Mouse (Mus musculus) forebrain, embryonic 13.5 days (tissue): ENCODE results near the gene Hlcs. TPM values are rescaled to one million over a fixed set of nuclear protein-coding genes. Genes with fewer than 3 reads are reported as not detected.

Experiments used
- ATAC-seq: fragments of 200-750 bp; cut with Nextera tagmentation; 2 replicates; pipeline ENCODE4 v1.8.0; 2017
- H3K27ac ChIP-seq: fragments of 300-500 bp; sonication (generic); 2 replicates; pipeline ENCODE4 v1.5.1; 2015; ENCODE audit warnings: inconsistent platforms, mild to moderate bottlenecking, moderate library complexity
- H3K27me3 ChIP-seq: fragments of 300-500 bp; sonication (generic); 2 replicates; pipeline ENCODE4 v1.6.1; 2015; ENCODE audit warnings: mild to moderate bottlenecking, inconsistent platforms
- H3K36me3 ChIP-seq: fragments of 300-500 bp; sonication (generic); 2 replicates; pipeline ENCODE4 v1.6.1; 2015; ENCODE audit warnings: mild to moderate bottlenecking, inconsistent platforms; ENCODE audit not compliant: poor library complexity, severe bottlenecking
- H3K4me1 ChIP-seq: fragments of 300-500 bp; sonication (generic); 2 replicates; pipeline ENCODE4 v1.6.1; 2015; ENCODE audit warnings: inconsistent platforms
- H3K4me2 ChIP-seq: fragments of 300-500 bp; sonication (generic); 2 replicates; pipeline ENCODE4 v1.6.1; 2015; ENCODE audit warnings: inconsistent platforms, mild to moderate bottlenecking, moderate library complexity
- H3K4me3 ChIP-seq: fragments of 300-500 bp; sonication (generic); 2 replicates; pipeline ENCODE4 v1.5.1; 2015; ENCODE audit warnings: mild to moderate bottlenecking, inconsistent platforms
- H3K9ac ChIP-seq: fragments of 300-500 bp; sonication (generic); 2 replicates; pipeline ENCODE4 v1.6.1; 2015; ENCODE audit warnings: mild to moderate bottlenecking, inconsistent platforms
- H3K9me3 ChIP-seq: fragments of 300-500 bp; sonication (generic); replicated peaks from 2 replicates; pipeline ENCODE4 v1.6.1; 2016; ENCODE audit warnings: inconsistent platforms
- WGBS: fragments of 180-500 bp; shearing (Covaris S2); methylation state at CpG from one replicate; pipeline ENCODE4 v1.1.7; 2015; 5-methylcytosine and 5-hydroxymethylcytosine counted together
- polyA plus RNA-seq: library from polyadenylated mRNA; unstranded; fragments of >200 nt; fragmentation: Nextera tagmentation; extraction: Ambion mirVana; gene quantifications from 2 replicates; pipeline ENCODE4 v1.2.1, GENCODE M21; 2015

The Hlcs gene
- polyA plus RNA-seq, 1 experiment from 2014 or later = 9.0 TPM

GRCm38 (mm10) chr16:94269635-94270034 lies 43.7 kb downstream of the Hlcs start:
- peak; percentile 76 for ATAC-seq
- peak overlapping the region; percentile 44; the same call in 1 of the 2 replicates for H3K9ac ChIP-seq
- H3K4me3 ChIP-seq = no peak overlapping the region
- H3K4me1 ChIP-seq = 0 out of 2 replicates have a peak, but pooled peaks cover 3% of the 10 kb centered on the region
- H3K36me3 ChIP-seq = peaks cover 15% of the 10 kb centered on the region; the same call in 1 of the 2 replicates
- WGBS = 4% methylated on average over 9 of the region's 9 CpGs
- no peaks in the 10 kb centered on the region for H3K9me3 ChIP-seq
- H3K4me2 ChIP-seq = peak overlapping the region; percentile 36
- H3K27me3 ChIP-seq = no peaks in the 10 kb centered on the region
- no peak overlapping the region for H3K27ac ChIP-seq

DNA sequence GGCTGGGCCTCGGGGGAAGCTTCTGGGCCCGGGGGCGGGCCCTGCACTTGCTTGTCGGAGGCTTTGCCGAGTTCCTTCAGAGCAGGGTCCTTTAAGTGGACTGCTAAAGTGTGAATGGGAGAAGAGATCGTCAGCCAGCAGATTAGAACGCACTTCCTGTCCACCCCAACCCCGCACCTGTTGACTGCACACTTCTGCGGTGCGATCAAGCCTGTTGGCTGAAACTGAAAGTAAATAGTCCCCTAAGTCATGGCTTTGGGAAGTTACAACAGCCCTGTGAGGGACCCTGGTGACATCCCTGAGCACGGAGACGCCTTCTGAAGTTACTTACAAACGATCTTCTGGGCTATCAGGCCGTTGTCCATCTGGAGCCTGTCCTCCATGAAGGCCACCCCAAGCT lies 45.2 kb downstream of the Hlcs start:
- no peak for ATAC-seq
- Histone ChIP-seq H3K36me3 (peaks cover 11% of the 10 kb centered on the region; the same call in 1 of the 2 replicates), H3K4me1 (0 out of 2 replicates have a peak, but pooled peaks cover 3% of the 10 kb centered on the region), H3K27me3 (no peaks in the 10 kb centered on the region), H3K9me3 (no peaks in the 10 kb centered on the region), H3K27ac (no peak overlapping the region), H3K4me2 (no peak overlapping the region), H3K9ac (no peak overlapping the region), H3K4me3 (no peak overlapping the region)
- 91% methylated on average over 14 of the region's 14 CpGs for WGBS

- H3K36me3 ChIP-seq = peaks cover 11% of the 10 kb centered on the region; the same call in 1 of the 2 replicates
- H3K4me1 ChIP-seq = no peaks in the 10 kb centered on the region
- no peak overlapping the region for H3K27ac ChIP-seq
- H3K9me3 ChIP-seq = no peaks in the 10 kb centered on the region
- H3K4me3 ChIP-seq = no peak overlapping the region
- ATAC-seq = no peak
- no peak overlapping the region for H3K4me2 ChIP-seq
- H3K9ac ChIP-seq = no peak overlapping the region
- 87% methylated on average over 6 of the region's 6 CpGs for WGBS
- no peaks in the 10 kb centered on the region for H3K27me3 ChIP-seq
Observed at GRCm38 (mm10) chr16:94264611-94265010, 48.8 kb downstream of the Hlcs start.

DNA sequence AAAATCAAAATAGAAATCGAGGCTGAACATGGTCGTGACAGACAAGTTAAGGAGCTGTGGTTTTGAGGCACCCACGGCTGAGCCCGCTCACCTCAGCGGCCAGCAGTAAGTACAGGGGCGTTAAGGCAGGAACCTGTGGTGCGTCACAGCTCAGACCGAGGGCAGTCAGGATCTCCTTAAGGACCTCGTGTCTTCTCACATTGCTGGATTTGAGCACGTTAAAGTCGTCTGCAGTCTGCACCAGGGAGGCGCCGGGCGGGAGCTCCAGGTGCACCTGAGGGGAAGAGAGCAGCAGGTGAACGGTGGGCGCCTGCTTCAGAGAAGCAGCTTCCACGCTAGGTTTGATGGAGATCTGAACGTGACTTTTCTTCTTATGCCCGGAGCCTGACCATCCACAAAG lies 50.9 kb downstream of the Hlcs start:
- Histone ChIP-seq H3K4me1 (no peaks in the 10 kb centered on the region), H3K36me3 (peaks cover 9% of the 10 kb centered on the region; the same call in 1 of the 2 replicates), H3K27me3 (no peaks in the 10 kb centered on the region), H3K9ac (no peak overlapping the region), H3K4me3 (no peak overlapping the region), H3K9me3 (no peaks in the 10 kb centered on the region), H3K4me2 (no peak overlapping the region), H3K27ac (no peak overlapping the region)
- no peak for ATAC-seq
- 92% methylated on average over 19 of the region's 19 CpGs for WGBS

DNA sequence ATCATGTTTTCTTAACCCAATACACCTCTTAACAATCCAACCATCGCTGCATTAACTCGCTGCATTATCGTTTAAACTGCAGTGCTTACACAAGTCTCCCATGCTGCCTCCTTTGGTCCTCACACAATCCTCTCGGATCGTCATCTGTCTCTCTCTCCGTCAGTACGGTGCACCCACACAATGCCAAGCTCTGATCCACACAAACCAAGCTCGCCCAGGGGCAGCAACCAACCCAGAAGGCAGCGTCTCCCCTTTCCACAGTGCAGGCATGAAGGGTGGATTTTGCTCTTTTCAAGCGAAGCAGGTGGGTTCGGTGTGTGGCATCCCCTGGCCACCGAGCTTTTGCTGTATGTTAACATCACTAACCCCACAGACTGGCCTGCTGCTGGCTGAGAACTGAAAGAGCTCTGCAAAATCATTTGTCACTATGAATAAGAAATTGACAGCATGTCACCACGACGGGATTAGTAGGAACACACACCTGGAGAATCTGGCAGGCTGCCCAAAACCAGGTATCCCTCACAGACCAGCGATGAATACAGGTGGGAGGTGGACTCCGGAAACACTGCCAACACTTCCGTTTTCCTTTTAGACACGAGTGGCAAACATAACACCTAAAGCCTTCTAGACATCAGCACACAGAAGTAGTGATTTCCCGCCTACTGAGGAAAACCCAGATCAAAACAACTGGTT lies 52.3 kb downstream of the Hlcs start:
- no peak overlapping the region for H3K27ac ChIP-seq
- no peaks in the 10 kb centered on the region for H3K4me1 ChIP-seq
- no peak overlapping the region for H3K4me3 ChIP-seq
- ATAC-seq = no peak
- no peaks in the 10 kb centered on the region for H3K36me3 ChIP-seq
- H3K9ac ChIP-seq = no peak overlapping the region
- H3K4me2 ChIP-seq = no peak overlapping the region
- no peaks in the 10 kb centered on the region for H3K27me3 ChIP-seq
- WGBS = 84% methylated on average over 19 of the region's 19 CpGs
- H3K9me3 ChIP-seq = no peaks in the 10 kb centered on the region

- WGBS = 72% methylated on average over 14 of the region's 14 CpGs
- peak; percentile 80 for ATAC-seq
Observed at GRCm38 (mm10) chr16:94258366-94259310, 54.7 kb downstream of the Hlcs start.

GRCm38 (mm10) chr16:94255592-94255991 lies 57.8 kb downstream of the Hlcs start:
- Histone ChIP-seq H3K9me3 (no peaks in the 10 kb centered on the region), H3K4me3 (no peak overlapping the region), H3K27ac (no peak overlapping the region), H3K9ac (no peak overlapping the region), H3K36me3 (no peaks in the 10 kb centered on the region), H3K4me1 (peaks cover 15% of the 10 kb centered on the region), H3K4me2 (no peak overlapping the region), H3K27me3 (0 out of 2 replicates have a peak, but pooled peaks cover 4% of the 10 kb centered on the region)
- 95% methylated on average over 4 of the region's 4 CpGs for WGBS
- no peak for ATAC-seq

More at GRCm38 (mm10) chr16:94258366-94259310, 54.7 kb downstream of the Hlcs start:
- no peaks in the 10 kb centered on the region for H3K9me3 ChIP-seq
- H3K4me1 ChIP-seq = peaks cover 14% of the 10 kb centered on the region
- no peak overlapping the region for H3K9ac ChIP-seq
- H3K4me3 ChIP-seq = no peak overlapping the region
- no peaks in the 10 kb centered on the region for H3K36me3 ChIP-seq
- no peaks in the 10 kb centered on the region for H3K27me3 ChIP-seq
- H3K27ac ChIP-seq = no peak overlapping the region
- H3K4me2 ChIP-seq = no peak overlapping the region

DNA sequence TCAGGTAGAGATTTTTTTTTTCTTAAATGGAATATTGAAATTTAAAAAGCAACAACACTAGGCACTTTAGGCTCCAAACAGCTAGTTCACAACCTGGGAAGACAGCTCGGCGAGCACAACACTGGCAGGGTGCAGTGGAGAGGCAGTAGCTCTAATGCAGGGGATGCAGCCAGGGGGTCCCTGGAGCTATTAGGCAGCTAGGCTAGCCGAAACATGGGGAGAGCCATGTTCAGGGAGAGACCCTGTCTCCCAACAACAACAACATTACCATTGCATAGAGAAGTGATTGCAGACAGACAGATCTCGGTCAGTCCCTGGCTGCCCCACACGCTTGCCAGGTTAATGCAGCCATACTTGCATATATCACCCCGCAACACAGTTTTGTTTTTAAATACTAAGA lies 58.3 kb downstream of the Hlcs start:
- H3K9me3 ChIP-seq = no peaks in the 10 kb centered on the region
- no peak overlapping the region for H3K4me2 ChIP-seq
- no peak overlapping the region for H3K4me3 ChIP-seq
- 0 out of 2 replicates have a peak, but pooled peaks cover 4% of the 10 kb centered on the region for H3K27me3 ChIP-seq
- peaks cover 15% of the 10 kb centered on the region for H3K4me1 ChIP-seq
- ATAC-seq = no peak
- no peak overlapping the region for H3K27ac ChIP-seq
- no peaks in the 10 kb centered on the region for H3K36me3 ChIP-seq
- WGBS = 87% methylated on average over 6 of the region's 6 CpGs
- no peak overlapping the region for H3K9ac ChIP-seq

GRCm38 (mm10) chr16:94254415-94254891 lies 58.9 kb downstream of the Hlcs start:
- Histone ChIP-seq H3K36me3 (no peaks in the 10 kb centered on the region), H3K4me3 (no peak overlapping the region), H3K27me3 (0 out of 2 replicates have a peak, but pooled peaks cover 4% of the 10 kb centered on the region), H3K9ac (no peak overlapping the region), H3K4me1 (peaks cover 15% of the 10 kb centered on the region), H3K27ac (no peak overlapping the region), H3K4me2 (no peak overlapping the region; the same call in 1 of the 2 replicates), H3K9me3 (no peaks in the 10 kb centered on the region)
- WGBS = 28% methylated on average over 12 of the region's 12 CpGs
- ATAC-seq = no peak

- Histone ChIP-seq H3K27ac (no peak overlapping the region), H3K36me3 (no peaks in the 10 kb centered on the region), H3K4me3 (no peak overlapping the region), H3K9me3 (no peaks in the 10 kb centered on the region), H3K4me1 (peaks cover 15% of the 10 kb centered on the region), H3K9ac (no peak overlapping the region), H3K27me3 (0 out of 2 replicates have a peak, but pooled peaks cover 4% of the 10 kb centered on the region), H3K4me2 (no peak overlapping the region; the same call in 1 of the 2 replicates)
- WGBS = 60% methylated on average over 24 of the region's 24 CpGs
- no peak for ATAC-seq
Observed at GRCm38 (mm10) chr16:94253671-94254414, 59.5 kb downstream of the Hlcs start.

GRCm38 (mm10) chr16:94251756-94252155 lies 61.6 kb downstream of the Hlcs start:
- 0 out of 2 replicates have a peak, but pooled peaks cover 4% of the 10 kb centered on the region for H3K27me3 ChIP-seq
- WGBS = 82% methylated on average over 13 of the region's 13 CpGs
- H3K4me3 ChIP-seq = no peak overlapping the region
- ATAC-seq = no peak
- no peak overlapping the region for H3K27ac ChIP-seq
- no peaks in the 10 kb centered on the region for H3K36me3 ChIP-seq
- no peak overlapping the region for H3K9ac ChIP-seq
- peaks cover 15% of the 10 kb centered on the region for H3K4me1 ChIP-seq
- no peak overlapping the region for H3K4me2 ChIP-seq
- no peaks in the 10 kb centered on the region; the same call in 1 of the 2 replicates for H3K9me3 ChIP-seq
